Mouse (Mus musculus) cerebellum, adult 2 months (tissue): ENCODE data around the gene Gkap1. TPM values are rescaled to one million over a fixed set of nuclear protein-coding genes. Genes with fewer than 3 reads are reported as not detected.
A peak's percentile ranks its signal among the peaks of the same experiment; 100 is the strongest.

Source experiments
- DNase-seq, 2 experiments: peaks; one replicate each; pipeline ENCODE4 v3.0.0; 2021
- H3K27ac ChIP-seq: fragments of 200-500 bp; 2 replicates; pipeline ENCODE4 v1.5.1; 2012; ENCODE audit warnings: low read length, control low read depth, inconsistent platforms; ENCODE audit not compliant: insufficient read depth
- H3K27me3 ChIP-seq: fragments of 200-500 bp; 2 replicates; pipeline ENCODE4 v1.6.1; 2012; ENCODE audit warnings: inconsistent platforms, mild to moderate bottlenecking, low read length, moderate library complexity; ENCODE audit not compliant: control insufficient read depth, insufficient read depth
- H3K4me1 ChIP-seq: fragments of 200-500 bp; 2 replicates; pipeline ENCODE4 v1.6.1; 2011; ENCODE audit warnings: low read length; ENCODE audit not compliant: control insufficient read depth, insufficient read depth
- H3K4me3 ChIP-seq: fragments of 200-500 bp; replicated peaks from 2 replicates; pipeline ENCODE3; 2011; ENCODE audit warnings: mild to moderate bottlenecking, low read depth, low read length, control low read depth; ENCODE audit not compliant: insufficient read depth
- CTCF ChIP-seq: fragments of 200-500 bp; IDR thresholded peaks from 2 replicates; pipeline ENCODE4 v1.5.1; 2011; ENCODE audit warnings: low read depth, mild to moderate bottlenecking, control low read depth, low read length, moderate library complexity, borderline replicate concordance; ENCODE audit not compliant: insufficient read depth
- POLR2A ChIP-seq: fragments of 200-500 bp; IDR thresholded peaks from 2 replicates; pipeline ENCODE4 v1.6.1; 2011; ENCODE audit warnings: low read length, control low read depth, borderline replicate concordance; ENCODE audit not compliant: insufficient read depth
- WGBS: fragments of 180-500 bp; shearing (Covaris S2); methylation state at CpG from one replicate; pipeline ENCODE4 v1.1.7; 2018; 5-methylcytosine and 5-hydroxymethylcytosine counted together
- polyA plus RNA-seq: library from polyadenylated mRNA; depleted of rRNA; stranded (reverse); fragments of >200 nt; gene quantifications from 2 replicates; pipeline ENCODE4 v1.2.3, GENCODE M21; 2012; rRNA removed

Gkap1 gene
- 27.9 and 30.0 TPM in 2 replicates for polyA plus RNA-seq

DNA sequence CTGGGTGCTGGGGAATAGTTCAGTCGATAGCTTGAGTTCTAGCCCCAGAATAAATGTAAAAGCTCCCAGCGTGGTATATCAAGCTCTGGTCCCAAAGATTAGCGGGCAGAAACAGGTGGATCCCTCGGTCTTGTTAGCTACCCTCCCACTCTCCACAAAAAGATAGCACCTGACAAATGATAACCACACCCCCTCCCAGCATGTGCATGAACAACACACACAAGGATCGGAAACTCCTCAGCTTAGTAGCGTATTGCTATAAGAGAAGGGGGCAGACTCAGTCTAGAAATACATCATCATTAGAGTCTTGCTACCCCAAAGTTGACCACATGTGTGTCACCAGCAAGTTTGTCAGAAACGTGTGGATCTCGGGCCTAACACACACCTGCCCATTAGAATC lies at the start of gene Gkap1:
Gene Gkap1 (minus strand): TSS at position 101 of the 400 bp plus-strand sequence.
- no peaks in the 10 kb centered on the region for H3K27me3 ChIP-seq
- H3K27ac ChIP-seq, result no peak within 1 kb of the TSS
- no peaks in the 10 kb centered on the region for H3K4me1 ChIP-seq
- no peak for DNase-seq
- WGBS, result 88% methylated on average over 8 of the region's 8 CpGs
- peak within 1 kb of the TSS; percentile 65 for H3K4me3 ChIP-seq
- TF ChIP-seq CTCF (no peak), POLR2A (no peak)

DNA sequence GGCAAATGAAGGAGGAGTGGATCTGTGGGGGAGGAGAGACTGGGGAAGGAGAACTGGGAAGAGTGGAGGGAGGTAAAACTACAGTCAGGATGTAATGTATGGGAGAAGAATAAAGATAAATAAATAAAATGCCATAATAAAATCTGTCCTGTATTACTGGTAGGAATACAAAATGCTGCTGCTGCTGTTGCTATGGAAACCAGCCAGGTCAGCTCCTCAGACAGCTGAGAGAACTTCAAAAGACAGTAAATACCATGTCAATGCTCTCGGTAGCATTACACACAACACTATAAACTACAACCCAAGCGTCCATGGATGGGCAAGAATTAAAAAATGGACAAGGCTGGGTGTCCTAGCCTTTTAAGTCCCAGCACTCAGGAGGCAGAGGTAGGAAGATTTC lies 42.3 kb upstream of the Gkap1 start:
- no peak overlapping the region for H3K4me3 ChIP-seq
- DNase-seq, result no peak
- WGBS, result 72% methylated on average over 2 of the region's 2 CpGs
- no peak overlapping the region for H3K27ac ChIP-seq
- no peaks in the 10 kb centered on the region; the same call in 1 of the 2 replicates for H3K27me3 ChIP-seq
- TF ChIP-seq POLR2A (no peak), CTCF (no peak)
- no peaks in the 10 kb centered on the region for H3K4me1 ChIP-seq

DNA sequence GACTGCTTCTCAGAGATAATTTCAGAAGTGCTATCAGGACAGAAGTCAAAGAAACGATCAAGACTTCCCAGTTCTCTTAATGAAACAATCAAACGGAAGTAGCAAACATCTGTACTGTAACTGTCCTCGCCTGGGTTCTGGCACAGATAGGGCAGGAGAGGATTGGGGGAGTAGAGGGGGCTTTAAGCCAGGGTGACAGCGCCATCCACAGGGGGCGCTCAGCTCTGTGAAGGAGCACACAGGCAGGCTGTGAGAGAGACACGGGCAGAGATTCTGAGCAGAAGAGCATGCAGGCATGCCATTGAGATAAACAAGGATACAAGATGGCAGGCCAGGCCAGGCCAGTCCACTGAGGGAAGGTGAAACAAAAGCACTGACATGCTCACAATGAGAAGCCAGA lies 39.5 kb upstream of the Gkap1 start:
- Histone ChIP-seq H3K27ac (no peak overlapping the region), H3K4me3 (no peak overlapping the region), H3K27me3 (no peaks in the 10 kb centered on the region; the same call in 1 of the 2 replicates), H3K4me1 (no peaks in the 10 kb centered on the region)
- TF ChIP-seq CTCF (no peak), POLR2A (no peak)
- DNase-seq, result no peak
- 62% methylated on average over 6 of the region's 6 CpGs for WGBS

DNA sequence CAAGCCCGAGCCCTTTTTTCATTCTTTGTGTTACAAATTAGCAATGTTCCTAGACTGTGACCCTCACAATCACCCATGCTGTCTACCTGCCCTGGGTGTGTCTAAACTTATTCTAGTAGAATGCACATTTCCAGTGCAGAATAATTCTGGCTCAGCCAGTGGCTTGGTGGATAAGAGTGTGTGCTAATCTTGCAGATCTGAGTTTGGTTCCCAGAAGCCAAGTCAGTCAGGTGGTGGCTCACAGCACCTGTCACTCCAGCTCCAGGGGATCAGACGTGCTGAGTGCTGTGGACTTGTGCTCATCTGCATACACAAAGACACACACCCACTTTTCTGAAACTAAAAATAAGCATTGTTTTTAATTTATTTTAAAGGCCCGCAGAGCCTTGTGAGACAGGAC lies 38.3 kb upstream of the Gkap1 start:
- DNase-seq, result no peak
- no peak overlapping the region for H3K4me3 ChIP-seq
- no peaks in the 10 kb centered on the region for H3K4me1 ChIP-seq
- H3K27ac ChIP-seq, result no peak overlapping the region
- TF ChIP-seq CTCF, result no peak
- TF ChIP-seq POLR2A, result no peak
- whole genome bisulfite sequencing, result 76% methylated on average over 3 of the region's 3 CpGs
- H3K27me3 ChIP-seq, result no peaks in the 10 kb centered on the region; the same call in 1 of the 2 replicates

DNA sequence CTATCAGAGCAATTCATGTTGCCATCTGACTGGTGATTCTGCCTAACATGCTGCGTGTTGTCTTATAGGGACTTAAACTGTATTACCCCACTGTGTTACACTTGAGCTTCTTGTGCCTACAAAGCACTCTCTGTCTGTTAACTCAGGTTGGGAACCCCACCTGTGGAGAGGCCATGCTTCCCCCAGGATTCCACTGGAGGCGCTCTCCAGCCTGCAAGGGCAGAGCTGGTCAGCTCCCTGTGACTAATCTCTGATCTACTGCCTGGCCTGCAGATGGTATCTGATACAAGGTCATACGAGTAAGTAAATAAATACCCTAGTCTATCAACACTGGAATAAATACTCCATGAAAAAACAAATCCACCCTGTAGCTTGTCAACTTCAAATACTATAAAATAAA lies 35.9 kb upstream of the Gkap1 start:
- H3K4me3 ChIP-seq, result no peak overlapping the region
- H3K27me3 ChIP-seq, result no peaks in the 10 kb centered on the region
- no peak for TF ChIP-seq POLR2A
- TF ChIP-seq CTCF, result 0 out of 2 replicates have a peak, but pooled peaks have one; percentile 18
- no peak overlapping the region for H3K27ac ChIP-seq
- DNase-seq, result no peak
- WGBS, result 67% methylated on average over 3 of the region's 3 CpGs
- H3K4me1 ChIP-seq, result no peaks in the 10 kb centered on the region

DNA sequence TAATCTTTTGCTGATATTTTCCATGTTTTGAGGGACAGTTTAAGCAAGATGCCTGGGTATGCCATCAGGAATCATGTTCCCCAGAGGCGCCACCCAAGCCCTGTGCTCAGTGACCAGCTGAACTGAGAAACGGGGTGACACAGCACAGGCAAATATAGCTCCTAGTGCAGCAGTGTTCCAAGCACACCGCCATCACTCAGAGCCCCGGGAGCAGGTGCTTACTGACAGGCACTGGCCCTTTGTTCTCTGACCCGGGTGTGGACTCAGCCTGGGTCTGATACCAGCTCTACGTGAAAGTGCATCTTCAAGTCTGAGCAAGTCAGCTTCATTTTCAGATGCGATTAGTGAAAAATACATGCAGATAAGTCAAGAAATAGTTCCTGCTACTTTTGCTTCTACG lies 34.0 kb upstream of the Gkap1 start:
- TF ChIP-seq CTCF (no peak), POLR2A (no peak)
- H3K27ac ChIP-seq, result no peak overlapping the region

DNA sequence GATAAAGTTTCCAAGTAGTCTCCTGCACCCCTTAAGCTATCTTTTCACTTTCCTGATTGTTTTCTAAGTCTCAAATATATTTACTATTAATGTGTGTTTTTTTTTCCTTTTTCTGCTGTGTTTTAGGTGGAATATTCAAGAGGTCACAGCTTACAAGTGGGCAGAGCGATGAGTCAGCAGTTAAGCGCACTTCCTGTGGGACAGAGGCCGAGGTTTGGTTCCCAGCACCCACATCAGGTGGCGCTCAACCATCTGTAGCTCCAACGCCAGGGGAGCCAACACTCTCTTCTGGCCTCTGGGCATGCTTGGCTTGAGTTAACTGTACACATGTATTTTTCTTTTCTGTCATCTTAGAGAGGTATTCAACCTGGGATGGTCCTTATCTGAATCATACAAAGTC lies 32.0 kb upstream of the Gkap1 start:
- 0 out of 2 replicates have a peak, but pooled peaks cover 6% of the 10 kb centered on the region for H3K4me1 ChIP-seq
- H3K27ac ChIP-seq, result no peak overlapping the region
- no peaks in the 10 kb centered on the region for H3K27me3 ChIP-seq
- no peak overlapping the region for H3K4me3 ChIP-seq
- 92% methylated on average over 5 of the region's 5 CpGs for WGBS
- no peak for DNase-seq
- TF ChIP-seq POLR2A (no peak), CTCF (no peak)

More for the DNA sequence above, 34.0 kb upstream of the Gkap1 start:
- WGBS, result 77% methylated on average over 8 of the region's 8 CpGs
- H3K4me3 ChIP-seq, result no peak overlapping the region
- H3K4me1 ChIP-seq, result no peaks in the 10 kb centered on the region
- no peak for DNase-seq
- H3K27me3 ChIP-seq, result no peaks in the 10 kb centered on the region

DNA sequence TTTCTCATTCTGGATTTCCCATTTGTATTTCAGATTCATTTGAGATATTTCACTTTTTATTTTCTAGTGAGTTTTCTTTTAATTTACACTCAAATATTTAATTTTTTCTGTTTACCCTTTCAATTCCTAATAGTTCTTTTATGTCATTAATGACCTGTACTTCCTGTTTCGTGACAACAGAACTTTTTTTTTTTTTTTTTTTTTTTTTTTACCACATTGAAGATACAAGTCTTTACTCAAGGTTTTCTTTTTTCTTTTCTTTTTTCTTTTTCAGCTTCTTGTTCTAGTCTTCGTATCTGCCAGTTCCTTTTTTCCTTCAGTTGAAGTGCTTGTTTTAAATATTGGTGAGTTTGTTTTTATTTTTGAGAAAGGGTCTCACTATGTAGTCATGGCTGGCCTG lies 29.7 kb upstream of the Gkap1 start:
- DNase-seq, result no peak
- Histone ChIP-seq H3K4me3 (no peak overlapping the region), H3K27me3 (no peaks in the 10 kb centered on the region), H3K27ac (no peak overlapping the region), H3K4me1 (0 out of 2 replicates have a peak, but pooled peaks cover 6% of the 10 kb centered on the region)
- 93% methylated on average over 2 of the region's 2 CpGs for WGBS
- TF ChIP-seq POLR2A (no peak), CTCF (no peak)
